Mouse (Mus musculus): ENCODE results near the gene Zfyve27. TPM values are rescaled to one million over a fixed set of nuclear protein-coding genes. Genes with fewer than 3 reads are reported as not detected.

Gene Zfyve27
- polyA plus RNA-seq, 1 experiment = 104 TPM

DNA sequence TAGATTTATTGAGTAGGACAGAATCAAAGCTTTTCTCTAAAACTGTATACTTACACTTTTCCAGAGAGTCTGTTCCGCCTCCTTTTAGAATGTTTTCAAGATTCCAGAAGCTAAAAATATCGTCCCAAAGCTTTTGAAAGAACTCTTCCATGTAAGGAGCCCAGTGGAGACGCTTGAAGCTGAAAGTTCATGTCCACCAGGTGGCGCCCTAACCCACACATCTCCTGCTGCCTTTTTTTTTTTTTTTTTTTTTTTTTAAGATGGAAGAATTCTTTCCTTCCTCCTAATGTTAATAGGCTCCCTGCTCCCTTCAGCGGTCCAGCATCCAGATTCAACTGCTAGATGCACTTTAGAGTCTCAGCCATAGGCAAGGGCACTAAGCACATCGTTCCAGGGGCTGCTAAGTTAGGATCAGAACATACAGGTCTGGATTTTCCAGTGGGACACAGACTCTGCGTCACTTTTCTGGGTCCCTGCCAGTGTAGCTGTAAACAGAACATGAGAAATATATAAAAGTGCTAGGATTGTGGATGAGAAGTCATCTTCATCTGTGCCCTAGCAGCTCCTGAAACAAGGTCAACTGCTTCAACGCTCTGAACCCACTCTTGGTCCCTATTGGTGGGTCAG lies 19.1 kb upstream of the Zfyve27 start:
- peak; percentile 93 for DNase-seq (ENCODE audit: low read depth)

DNA sequence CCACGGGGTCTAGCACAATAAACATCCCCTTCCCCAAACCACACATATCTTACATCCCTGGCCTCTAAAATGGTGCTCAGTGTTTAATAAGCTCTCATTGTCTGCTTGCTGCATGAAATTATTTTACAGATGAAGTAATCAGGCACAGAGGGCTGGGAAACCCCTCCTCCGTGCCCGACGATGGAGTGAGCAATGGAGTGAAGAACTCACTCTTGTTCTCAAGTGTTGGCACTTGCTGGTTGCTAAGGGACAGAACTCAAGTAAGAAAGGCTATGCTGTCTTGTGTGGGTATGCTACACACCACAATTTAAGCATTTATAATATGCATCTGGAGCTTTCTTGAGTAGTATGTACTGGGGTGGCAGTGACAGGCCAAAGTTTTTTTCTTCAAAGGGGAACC lies 18.5 kb upstream of the Zfyve27 start:
- DNase-seq (ENCODE audit: low read depth) = no peak
- no peak for TF ChIP-seq CTCF (IDR thresholded peaks at IDR 0.05; ENCODE audit: borderline replicate concordance, extremely low read depth, insufficient read depth, insufficient read length)
- no peak for TF ChIP-seq POLR2A (IDR thresholded peaks at IDR 0.05; ENCODE audit: borderline replicate concordance, extremely low read depth, insufficient read depth, insufficient read length, poor library complexity, severe bottlenecking)

More for the DNA sequence above, 19.1 kb upstream of the Zfyve27 start:
- peak; percentile 76; the same call in 1 of the 2 replicates for TF ChIP-seq CTCF (IDR thresholded peaks at IDR 0.05; ENCODE audit: borderline replicate concordance, extremely low read depth, insufficient read depth, insufficient read length)
- no peak for TF ChIP-seq POLR2A (IDR thresholded peaks at IDR 0.05; ENCODE audit: borderline replicate concordance, extremely low read depth, insufficient read depth, insufficient read length, poor library complexity, severe bottlenecking)

- TF ChIP-seq CTCF (IDR thresholded peaks at IDR 0.05; ENCODE audit: borderline replicate concordance, extremely low read depth, insufficient read depth, insufficient read length) = no peak
- no peak for TF ChIP-seq POLR2A (IDR thresholded peaks at IDR 0.05; ENCODE audit: borderline replicate concordance, extremely low read depth, insufficient read depth, insufficient read length, poor library complexity, severe bottlenecking)
- DNase-seq (ENCODE audit: low read depth) = no peak
Measured at GRCm38 (mm10) chr19:42145731-42146130, 18.0 kb upstream of the Zfyve27 start.

DNA sequence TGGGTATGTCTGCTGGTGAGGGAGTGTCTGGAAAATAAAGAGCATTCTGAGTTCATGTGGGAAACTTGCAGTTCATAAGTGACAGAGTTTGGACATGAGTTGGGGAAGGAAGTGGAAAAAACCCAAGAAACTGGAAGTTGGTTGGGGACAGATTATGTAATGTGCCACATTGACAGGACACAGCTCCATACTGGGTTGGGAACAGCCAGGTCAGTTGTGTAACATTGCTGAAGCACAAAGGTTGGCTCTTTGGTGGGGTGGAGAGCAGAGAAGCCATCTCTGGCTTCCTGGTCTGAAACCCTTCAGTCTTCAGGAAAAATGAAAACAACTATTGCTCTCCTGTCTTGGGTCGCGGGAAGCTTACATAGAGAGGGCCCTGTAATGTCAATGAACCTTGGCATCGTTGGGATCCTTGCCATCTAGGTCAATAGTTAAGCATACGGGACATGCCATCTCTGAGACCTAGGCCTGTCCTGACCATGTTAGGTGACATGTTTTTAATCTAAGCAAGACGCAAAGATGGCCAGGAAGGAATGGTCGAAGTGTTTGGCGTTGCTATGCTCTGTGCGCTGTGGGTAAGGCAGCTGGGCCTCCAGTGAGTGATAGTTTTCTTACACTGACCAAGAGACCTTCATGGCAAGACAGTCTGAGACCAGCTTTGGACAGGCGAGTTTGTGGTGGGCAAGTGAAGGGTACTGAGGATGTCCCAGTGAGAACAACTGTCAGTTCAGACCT lies 17.3 kb upstream of the Zfyve27 start:
- DNase-seq (ENCODE audit: low read depth) = no peak
- no peak for TF ChIP-seq CTCF (IDR thresholded peaks at IDR 0.05; ENCODE audit: borderline replicate concordance, extremely low read depth, insufficient read depth, insufficient read length)
- TF ChIP-seq POLR2A (IDR thresholded peaks at IDR 0.05; ENCODE audit: borderline replicate concordance, extremely low read depth, insufficient read depth, insufficient read length, poor library complexity, severe bottlenecking) = no peak

GRCm38 (mm10) chr19:42147170-42147768 lies 16.5 kb upstream of the Zfyve27 start, which contains the start of gene Marveld1:
Marveld1 (plus strand) TSS chr19:42147400.
- DNase-seq (ENCODE audit: low read depth) = peak; percentile 67
- TF ChIP-seq POLR2A (IDR thresholded peaks at IDR 0.05; ENCODE audit: borderline replicate concordance, extremely low read depth, insufficient read depth, insufficient read length, poor library complexity, severe bottlenecking) (no peak), CTCF (IDR thresholded peaks at IDR 0.05; ENCODE audit: borderline replicate concordance, extremely low read depth, insufficient read depth, insufficient read length) (no peak)

- peak; percentile 67 for DNase-seq (ENCODE audit: low read depth)
- no peak for TF ChIP-seq CTCF (IDR thresholded peaks at IDR 0.05; ENCODE audit: borderline replicate concordance, extremely low read depth, insufficient read depth, insufficient read length)
- no peak for TF ChIP-seq POLR2A (IDR thresholded peaks at IDR 0.05; ENCODE audit: borderline replicate concordance, extremely low read depth, insufficient read depth, insufficient read length, poor library complexity, severe bottlenecking)
Measured at GRCm38 (mm10) chr19:42147769-42148568, 15.8 kb upstream of the Zfyve27 start.

GRCm38 (mm10) chr19:42148569-42148860 lies 15.2 kb upstream of the Zfyve27 start:
- TF ChIP-seq POLR2A (IDR thresholded peaks at IDR 0.05; ENCODE audit: borderline replicate concordance, extremely low read depth, insufficient read depth, insufficient read length, poor library complexity, severe bottlenecking) (no peak), CTCF (IDR thresholded peaks at IDR 0.05; ENCODE audit: borderline replicate concordance, extremely low read depth, insufficient read depth, insufficient read length) (no peak)
- DNase-seq (ENCODE audit: low read depth) = no peak

DNA sequence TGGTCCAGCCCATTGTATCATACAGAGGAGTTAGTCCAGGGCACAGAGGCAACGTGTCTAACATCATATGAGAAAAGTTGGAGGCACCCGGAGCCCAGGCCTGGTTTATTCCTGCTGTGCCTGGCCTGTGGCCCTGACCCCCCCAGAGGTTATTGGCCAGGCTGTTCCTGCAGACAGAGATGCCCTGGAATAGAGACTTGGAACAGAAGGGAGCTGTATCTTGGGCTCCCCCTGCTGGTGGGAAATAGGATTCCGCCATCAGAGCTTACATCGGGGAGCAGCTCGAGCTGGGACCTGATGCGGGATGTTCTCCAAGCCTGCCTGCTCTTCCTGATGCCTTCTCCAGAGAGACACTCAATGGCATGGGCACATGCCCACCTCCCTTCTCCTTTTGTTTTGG lies 11.8 kb upstream of the Zfyve27 start:
- DNase-seq (ENCODE audit: low read depth) = peak; percentile 89
- no peak for TF ChIP-seq POLR2A (IDR thresholded peaks at IDR 0.05; ENCODE audit: borderline replicate concordance, extremely low read depth, insufficient read depth, insufficient read length, poor library complexity, severe bottlenecking)
- peak; percentile 96 for TF ChIP-seq CTCF (IDR thresholded peaks at IDR 0.05; ENCODE audit: borderline replicate concordance, extremely low read depth, insufficient read depth, insufficient read length)

DNA sequence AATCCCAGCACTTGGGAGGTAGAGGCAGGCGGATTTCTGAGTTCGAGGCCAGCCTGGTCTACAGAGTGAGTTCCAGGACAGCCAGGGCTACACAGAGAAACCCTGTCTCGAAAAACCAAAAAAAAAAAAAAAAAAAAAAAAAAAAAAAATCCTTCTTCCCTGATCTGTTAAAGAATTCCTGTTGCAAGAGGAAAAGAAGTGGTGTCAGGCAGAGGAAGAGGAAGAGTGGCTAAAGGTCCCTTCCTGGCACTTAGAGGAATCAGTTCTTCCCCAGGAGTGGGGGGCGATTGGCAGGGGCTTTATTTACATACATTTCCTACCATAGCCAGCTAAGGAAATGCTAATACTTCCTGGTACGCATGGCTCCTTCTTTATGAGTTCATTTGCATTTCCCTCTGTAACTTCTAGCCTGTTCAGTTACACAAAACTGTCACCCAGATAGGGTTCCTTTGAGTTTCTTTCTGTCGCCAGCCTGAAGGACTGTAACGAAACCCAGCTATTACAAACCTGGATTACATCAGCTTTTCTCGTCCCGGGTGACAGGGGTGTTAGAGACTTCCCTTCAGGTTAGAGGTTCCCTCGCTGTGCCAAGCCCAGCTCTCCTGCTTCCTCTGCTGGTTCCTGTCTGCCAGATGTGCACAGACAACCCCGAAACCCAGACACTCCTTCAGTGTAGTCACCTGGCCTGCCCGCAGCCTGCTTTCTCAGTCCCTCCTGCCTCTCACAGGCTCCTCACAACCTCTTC lies 6.1 kb upstream of the Zfyve27 start:
- no peak for DNase-seq (ENCODE audit: low read depth)
- TF ChIP-seq POLR2A (IDR thresholded peaks at IDR 0.05; ENCODE audit: borderline replicate concordance, extremely low read depth, insufficient read depth, insufficient read length, poor library complexity, severe bottlenecking) (no peak), CTCF (IDR thresholded peaks at IDR 0.05; ENCODE audit: borderline replicate concordance, extremely low read depth, insufficient read depth, insufficient read length) (no peak)

- no peak for DNase-seq (ENCODE audit: low read depth)
- no peak for TF ChIP-seq CTCF (IDR thresholded peaks at IDR 0.05; ENCODE audit: borderline replicate concordance, extremely low read depth, insufficient read depth, insufficient read length)
- no peak for TF ChIP-seq POLR2A (IDR thresholded peaks at IDR 0.05; ENCODE audit: borderline replicate concordance, extremely low read depth, insufficient read depth, insufficient read length, poor library complexity, severe bottlenecking)
Measured at GRCm38 (mm10) chr19:42158246-42159017, 5.3 kb upstream of the Zfyve27 start.
